Mouse (Mus musculus) cortical plate, adult 2 months (tissue): Measurements from ENCODE around the gene March10.

ENCODE experiments used
- CTCF ChIP-seq: fragments of 200-500 bp; IDR thresholded peaks from 2 replicates; pipeline ENCODE4 v1.5.1; 2011; ENCODE audit warnings: mild to moderate bottlenecking, control low read depth, low read length; ENCODE audit not compliant: insufficient read depth; ENCODE audit errors: extremely low read depth
- POLR2A ChIP-seq: fragments of 200-500 bp; IDR thresholded peaks from 2 replicates; pipeline ENCODE4 v1.6.1; 2011; ENCODE audit warnings: mild to moderate bottlenecking, low read length, control low read depth; ENCODE audit not compliant: insufficient read depth; ENCODE audit errors: extremely low read depth

GRCm38 (mm10) chr11:105362041-105362765 is 94.3 kb downstream of the March10 start:
- TF ChIP-seq POLR2A (no peak), CTCF (no peak)
